Mouse (Mus musculus) heart, embryonic 14.5 days (tissue): ENCODE data around the gene Eef1a1. TPM values are rescaled to one million over a fixed set of nuclear protein-coding genes. Genes with fewer than 3 reads are reported as not detected.

Source experiments
- ATAC-seq: fragments of 200-750 bp; cut with Nextera tagmentation; 2 replicates; pipeline ENCODE4 v1.8.0; 2017; ENCODE audit warnings: low read depth, moderate TSS enrichment; ENCODE audit not compliant: insufficient number of reproducible peaks, insufficient read depth, low FRiP score
- H3K27ac ChIP-seq, 2 experiments: fragments of 200-500 bp in 1 of 2; fragments of 300-500 bp in 1 of 2; sonication (generic) in 1 of 2; replicated peaks in 1 of 2; 2 replicates each; pipeline ENCODE4 v1.5.1; 2012 to 2014; ENCODE audit warnings: low read depth in 2 of 2, low read length in 2 of 2, control low read depth in 1 of 2, mild to moderate bottlenecking in 1 of 2, mixed read lengths in 1 of 2; ENCODE audit not compliant: control insufficient read depth in 1 of 2, insufficient read depth in 1 of 2
- H3K27me3 ChIP-seq: fragments of 300-500 bp; sonication (generic); 2 replicates; pipeline ENCODE4 v1.6.1; 2014; ENCODE audit warnings: mild to moderate bottlenecking, low read length, control low read depth; ENCODE audit not compliant: control insufficient read depth, insufficient read depth
- H3K36me3 ChIP-seq: fragments of 300-500 bp; sonication (generic); 2 replicates; pipeline ENCODE4 v1.6.1; 2014; ENCODE audit warnings: mild to moderate bottlenecking, control low read depth, low read length, mixed read lengths; ENCODE audit not compliant: control insufficient read depth, insufficient read depth
- H3K4me1 ChIP-seq, 2 experiments: fragments of 200-500 bp in 1 of 2; fragments of 300-500 bp in 1 of 2; sonication (generic) in 1 of 2; 2 replicates each; pipeline ENCODE4 v1.6.1; 2012 to 2014; ENCODE audit warnings: low read length in 2 of 2, control low read depth in 1 of 2, mixed read lengths in 1 of 2; ENCODE audit not compliant: control insufficient read depth in 2 of 2, insufficient read depth in 2 of 2
- H3K4me2 ChIP-seq: fragments of 300-500 bp; sonication (generic); 2 replicates; pipeline ENCODE4 v1.6.1; 2014; ENCODE audit warnings: mild to moderate bottlenecking, low read length
- H3K4me3 ChIP-seq, 2 experiments: fragments of 200-500 bp in 1 of 2; fragments of 300-500 bp in 1 of 2; sonication (generic) in 1 of 2; 2 replicates each; pipeline ENCODE4 v1.5.1; 2012 to 2014; ENCODE audit warnings: low read length in 2 of 2, mild to moderate bottlenecking in 2 of 2, control low read depth in 1 of 2, low read depth in 1 of 2, moderate library complexity in 1 of 2; ENCODE audit not compliant: control insufficient read depth in 1 of 2, insufficient read depth in 1 of 2
- H3K9ac ChIP-seq: fragments of 300-500 bp; sonication (generic); 2 replicates; pipeline ENCODE4 v1.6.1; 2014; ENCODE audit warnings: mild to moderate bottlenecking, low read length
- H3K9me3 ChIP-seq: fragments of 300-500 bp; sonication (generic); 2 replicates; pipeline ENCODE4 v1.6.1; 2016; ENCODE audit warnings: low read length, control low read depth; ENCODE audit not compliant: control insufficient read depth
- WGBS: fragments of 180-500 bp; shearing (Covaris S2); extraction: QIAGEN DNeasy Blood & Tissue Kit; methylation state at CpG from one replicate; pipeline ENCODE4 v1.1.7; 2014; 5-methylcytosine and 5-hydroxymethylcytosine counted together
- polyA plus RNA-seq: library from polyadenylated mRNA; unstranded; fragments of >200 nt; fragmentation: Nextera tagmentation; extraction: Ambion mirVana; gene quantifications from 2 replicates; pipeline ENCODE4 v1.2.1, GENCODE M21; 2014

Gene Eef1a1
- polyA plus RNA-seq, 1 experiment from 2014 or later = 4,011 TPM

- no peaks in the 10 kb centered on the region for H3K9me3 ChIP-seq
- H3K27me3 ChIP-seq = no peaks in the 10 kb centered on the region
- H3K4me3 ChIP-seq = no peak overlapping the region
- 13% methylated on average over 11 of the region's 11 CpGs for WGBS
- peak overlapping the region; percentile 32; the same call in 1 of the 2 replicates for H3K9ac ChIP-seq
- no peaks in the 10 kb centered on the region for H3K36me3 ChIP-seq
- H3K4me2 ChIP-seq = peak overlapping the region; percentile 31
- H3K27ac ChIP-seq = peak overlapping the region; percentile 55 to 65
- peak; percentile 53; the same call in 1 of the 2 replicates for ATAC-seq
- peaks cover 16 to 35% of the 10 kb centered on the region in 2 experiments for H3K4me1 ChIP-seq
Measured at GRCm38 (mm10) chr9:78506002-78506721, 17.2 kb upstream of the Eef1a1 start.

DNA sequence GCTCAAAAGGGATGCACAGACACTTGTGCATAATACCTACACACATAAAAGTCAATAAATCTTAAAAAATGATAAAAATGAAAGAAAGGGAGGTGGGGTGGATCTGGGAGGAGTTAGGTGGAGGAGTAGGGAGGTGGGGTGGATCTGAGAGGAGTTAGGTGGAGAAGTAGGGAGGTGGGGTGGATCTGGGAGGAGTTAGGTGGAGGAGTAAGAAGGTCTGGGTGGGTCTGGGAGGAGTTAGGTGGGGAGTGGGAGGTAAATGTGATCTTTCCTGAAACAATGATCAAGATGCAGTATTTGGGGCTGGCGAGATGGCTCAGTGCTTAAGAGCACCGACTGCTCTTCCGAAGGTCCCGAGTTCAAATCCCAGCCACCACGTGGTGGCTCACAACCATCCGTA is 16.3 kb upstream of the Eef1a1 start:
- Histone ChIP-seq H3K4me1 (peaks cover 16 to 43% of the 10 kb centered on the region in 2 experiments), H3K9ac (no peak overlapping the region), H3K4me3 (no peak overlapping the region), H3K4me2 (no peak overlapping the region), H3K9me3 (no peaks in the 10 kb centered on the region), H3K27ac (no peak overlapping the region), H3K27me3 (no peaks in the 10 kb centered on the region), H3K36me3 (no peaks in the 10 kb centered on the region)
- WGBS = 87% methylated on average over 6 of the region's 6 CpGs
- ATAC-seq = no peak

DNA sequence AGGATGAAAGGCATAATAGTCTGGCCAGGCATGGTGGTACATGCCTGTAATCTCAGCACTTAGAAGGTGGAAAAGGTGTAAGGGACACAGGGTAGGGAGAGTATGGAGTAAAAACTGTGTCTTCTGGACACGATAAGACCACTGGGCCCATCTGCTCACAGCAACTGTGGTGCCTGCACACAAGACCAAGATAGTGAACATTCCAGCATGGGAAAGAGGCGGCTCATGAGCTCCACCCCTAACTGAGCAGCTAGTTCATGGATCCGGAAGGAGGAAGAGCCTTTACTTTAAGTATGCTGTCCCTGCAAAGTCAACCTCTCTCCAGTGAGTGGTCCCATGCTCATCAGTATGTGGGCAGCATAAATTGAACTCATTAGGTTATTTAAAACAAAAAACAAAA is 15.7 kb upstream of the Eef1a1 start:
- Histone ChIP-seq H3K27me3 (no peaks in the 10 kb centered on the region), H3K9me3 (no peaks in the 10 kb centered on the region), H3K9ac (no peak overlapping the region), H3K36me3 (no peaks in the 10 kb centered on the region), H3K4me1 (peaks cover 16 to 47% of the 10 kb centered on the region in 2 experiments), H3K27ac (peak overlapping the region in 1 of 2 experiments; percentile 37; a peak in 1 of 4 replicates), H3K4me3 (no peak overlapping the region), H3K4me2 (no peak overlapping the region)
- no peak for ATAC-seq
- whole genome bisulfite sequencing = 22% methylated on average over 3 of the region's 3 CpGs

DNA sequence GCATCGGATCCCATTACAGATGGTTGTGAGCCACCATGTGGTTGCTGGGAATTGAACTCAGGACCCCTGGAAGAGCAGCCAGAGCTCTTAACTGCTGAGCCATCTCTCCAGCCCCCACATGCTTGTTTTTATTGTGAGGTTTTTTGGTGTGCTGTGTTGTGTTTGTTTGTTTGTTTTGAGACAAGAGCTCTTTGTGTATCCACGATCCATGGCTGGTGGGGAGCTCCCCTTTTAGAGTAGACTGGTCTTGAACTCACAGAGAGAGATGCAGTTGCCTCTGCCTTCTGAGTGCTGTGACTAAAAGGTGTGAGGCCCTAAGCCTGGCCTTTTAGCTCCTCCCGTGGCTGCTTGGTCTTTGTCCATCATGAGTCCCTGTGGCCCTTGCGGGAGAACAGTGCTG is 15.2 kb upstream of the Eef1a1 start:
- Histone ChIP-seq H3K27me3 (no peaks in the 10 kb centered on the region), H3K9ac (no peak overlapping the region), H3K36me3 (no peaks in the 10 kb centered on the region), H3K4me2 (no peak overlapping the region), H3K9me3 (no peaks in the 10 kb centered on the region), H3K4me1 (peaks cover 16 to 47% of the 10 kb centered on the region in 2 experiments), H3K27ac (0 out of 4 replicates have a peak overlapping the region, but pooled peaks of 1 of the 2 experiments have one; percentile 37), H3K4me3 (no peak overlapping the region)
- 66% methylated on average over 4 of the region's 4 CpGs for WGBS
- no peak for ATAC-seq

DNA sequence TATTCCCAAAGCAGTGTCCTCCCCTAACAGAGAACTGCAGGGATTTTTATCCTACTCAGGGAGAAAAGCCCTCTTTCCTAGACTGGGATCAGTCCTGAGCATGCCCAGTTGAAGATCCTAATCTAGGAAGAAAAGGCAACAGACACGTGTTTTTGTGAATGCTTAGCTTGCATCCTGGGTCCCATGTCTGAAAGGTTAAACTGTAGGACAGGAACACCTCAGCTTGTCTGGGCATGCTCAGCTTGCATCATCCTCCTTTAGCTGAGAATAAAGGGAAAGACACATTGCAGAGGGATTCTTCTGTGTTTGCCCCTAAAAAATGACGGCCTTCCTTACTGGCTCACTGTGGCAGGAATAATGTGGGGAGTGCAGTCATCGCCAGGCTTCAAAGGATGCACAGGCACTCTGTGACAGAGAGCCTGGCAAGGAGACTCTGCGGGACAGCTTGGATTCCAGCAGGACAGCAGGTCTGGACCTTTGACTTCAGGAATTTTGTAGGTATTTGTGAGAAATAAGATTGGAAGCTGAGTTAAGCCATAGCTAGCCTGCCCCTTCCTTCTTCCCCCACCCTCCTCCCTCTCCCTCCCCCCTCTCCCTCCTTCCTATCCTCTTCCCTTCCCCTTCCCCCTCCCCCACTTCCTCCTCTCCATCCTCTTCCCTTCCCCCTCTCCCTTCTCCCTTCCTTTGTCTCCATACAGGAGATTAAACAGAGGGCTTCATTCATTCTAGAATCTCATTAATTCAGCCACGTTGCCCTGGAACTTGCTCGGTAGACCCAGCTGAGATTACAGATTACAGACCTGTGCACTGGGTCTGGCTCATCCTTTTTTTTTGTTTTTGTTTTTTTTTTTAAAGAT is 14.5 kb upstream of the Eef1a1 start:
- Histone ChIP-seq H3K27me3 (no peaks in the 10 kb centered on the region), H3K36me3 (no peaks in the 10 kb centered on the region), H3K4me3 (no peak overlapping the region), H3K4me2 (no peak overlapping the region), H3K9me3 (no peaks in the 10 kb centered on the region), H3K27ac (no peak overlapping the region; a peak in 1 of 4 replicates), H3K4me1 (peaks cover 16 to 47% of the 10 kb centered on the region in 2 experiments), H3K9ac (no peak overlapping the region)
- ATAC-seq = no peak
- WGBS = 26% methylated on average over 6 of the region's 6 CpGs

GRCm38 (mm10) chr9:78501284-78501683 is 12.3 kb upstream of the Eef1a1 start:
- H3K9ac ChIP-seq = no peak overlapping the region
- no peaks in the 10 kb centered on the region for H3K36me3 ChIP-seq
- H3K27me3 ChIP-seq = no peaks in the 10 kb centered on the region
- peaks cover 12 to 41% of the 10 kb centered on the region in 2 experiments for H3K4me1 ChIP-seq
- no peak overlapping the region; a peak in 1 of 4 replicates for H3K27ac ChIP-seq
- no peak overlapping the region for H3K4me2 ChIP-seq
- WGBS = 79% methylated on average over 4 of the region's 4 CpGs
- no peak for ATAC-seq
- H3K4me3 ChIP-seq = no peak overlapping the region
- H3K9me3 ChIP-seq = no peaks in the 10 kb centered on the region

GRCm38 (mm10) chr9:78500386-78500785 is 11.4 kb upstream of the Eef1a1 start:
- no peak for ATAC-seq
- Histone ChIP-seq H3K27me3 (no peaks in the 10 kb centered on the region), H3K27ac (peak overlapping the region; percentile 13 to 70; a peak in 3 of 4 replicates), H3K4me3 (no peak overlapping the region), H3K9ac (no peak overlapping the region), H3K4me1 (peaks cover 8 to 34% of the 10 kb centered on the region in 2 experiments; a peak in 3 of 4 replicates), H3K36me3 (no peaks in the 10 kb centered on the region), H3K4me2 (no peak overlapping the region), H3K9me3 (no peaks in the 10 kb centered on the region)
- 9% methylated on average over 3 of the region's 3 CpGs for WGBS
